Mouse (Mus musculus) kidney, adult 2 months (tissue): Measurements from ENCODE around the gene Ulk4. TPM values are rescaled to one million over a fixed set of nuclear protein-coding genes. Genes with fewer than 3 reads are reported as not detected.

Experiments used
- DNase-seq: peaks from one replicate; pipeline ENCODE4 v3.0.0; 2021
- H3K27ac ChIP-seq: fragments of 200-500 bp; 2 replicates; pipeline ENCODE4 v1.5.1; 2012; ENCODE audit warnings: low read depth, low read length, control low read depth, inconsistent platforms; ENCODE audit not compliant: insufficient read depth
- H3K27me3 ChIP-seq: fragments of 200-500 bp; replicated peaks from 2 replicates; pipeline ENCODE4 v1.6.1; 2012; ENCODE audit warnings: mild to moderate bottlenecking, moderate library complexity, low read length, inconsistent platforms; ENCODE audit not compliant: control insufficient read depth, insufficient read depth
- H3K36me3 ChIP-seq: fragments of 200-500 bp; 2 replicates; pipeline ENCODE4 v1.6.1; 2012; ENCODE audit warnings: mild to moderate bottlenecking, moderate library complexity, low read length, inconsistent platforms; ENCODE audit not compliant: control insufficient read depth, insufficient read depth
- H3K4me1 ChIP-seq: fragments of 200-500 bp; 2 replicates; pipeline ENCODE4 v1.6.1; 2011; ENCODE audit warnings: low read length; ENCODE audit not compliant: control insufficient read depth, insufficient read depth
- H3K4me3 ChIP-seq: fragments of 200-500 bp; 2 replicates; pipeline ENCODE4 v1.5.1; 2011; ENCODE audit warnings: mild to moderate bottlenecking, low read depth, low read length, control low read depth; ENCODE audit not compliant: insufficient read depth
- CTCF ChIP-seq: fragments of 200-500 bp; conservative IDR thresholded peaks from 2 replicates; pipeline ENCODE4 v1.5.1; 2011; ENCODE audit warnings: low read depth, mild to moderate bottlenecking, control low read depth, low read length, moderate library complexity, mixed read lengths; ENCODE audit not compliant: insufficient read depth, insufficient read length
- POLR2A ChIP-seq: fragments of 200-500 bp; IDR thresholded peaks from one replicate; pipeline ENCODE4 v1.6.1; 2011; ENCODE audit warnings: low read depth, low read length, control low read depth
- WGBS: fragments of 180-500 bp; shearing (Covaris S2); methylation state at CpG from one replicate; pipeline ENCODE4 v1.1.7; 2018; 5-methylcytosine and 5-hydroxymethylcytosine counted together
- polyA plus RNA-seq: library from polyadenylated mRNA; depleted of rRNA; stranded (reverse); fragments of >200 nt; gene quantifications from 2 replicates; pipeline ENCODE4 v1.2.3, GENCODE M21; 2012

The Ulk4 gene
- polyA plus RNA-seq, 1 experiment: 1.9 TPM

- 98% methylated on average over 3 of the region's 3 CpGs for WGBS
These were observed 290.7 kb downstream of the Ulk4 start for GRCm38 (mm10) chr9:120986255-120986654.

GRCm38 (mm10) chr9:120985524-120985923 is 291.5 kb downstream of the Ulk4 start:
- no peak for TF ChIP-seq POLR2A
- no peak for TF ChIP-seq CTCF
- WGBS: 68% methylated on average over 5 of the region's 5 CpGs
- DNase-seq: peak; percentile 67

More at GRCm38 (mm10) chr9:120986255-120986654, 290.7 kb downstream of the Ulk4 start:
- TF ChIP-seq POLR2A (no peak), CTCF (no peak)
- H3K27me3 ChIP-seq: no peaks in the 10 kb centered on the region
- H3K36me3 ChIP-seq: no peaks in the 10 kb centered on the region
- no peak for DNase-seq
- H3K27ac ChIP-seq: peak overlapping the region; percentile 27; the same call in 1 of the 2 replicates
- H3K4me1 ChIP-seq: peaks cover 8% of the 10 kb centered on the region; the same call in 1 of the 2 replicates
- no peak overlapping the region for H3K4me3 ChIP-seq

GRCm38 (mm10) chr9:120985009-120985408 is 292.0 kb downstream of the Ulk4 start:
- H3K4me3 ChIP-seq: no peak overlapping the region
- no peaks in the 10 kb centered on the region for H3K36me3 ChIP-seq
- peaks cover 8% of the 10 kb centered on the region; the same call in 1 of the 2 replicates for H3K4me1 ChIP-seq
- peak overlapping the region; percentile 71 for H3K27ac ChIP-seq
- 83% methylated on average over 5 of the region's 5 CpGs for WGBS
- peak; percentile 68 for DNase-seq
- TF ChIP-seq POLR2A (no peak), CTCF (no peak)
- H3K27me3 ChIP-seq: no peaks in the 10 kb centered on the region

More at GRCm38 (mm10) chr9:120985524-120985923, 291.5 kb downstream of the Ulk4 start:
- Histone ChIP-seq H3K27ac (peak overlapping the region; percentile 71), H3K4me1 (peaks cover 8% of the 10 kb centered on the region; the same call in 1 of the 2 replicates), H3K36me3 (no peaks in the 10 kb centered on the region), H3K4me3 (no peak overlapping the region), H3K27me3 (no peaks in the 10 kb centered on the region)

- WGBS: 69% methylated on average over 5 of the region's 5 CpGs
- H3K27ac ChIP-seq: no peak overlapping the region
- H3K4me3 ChIP-seq: no peak overlapping the region
- TF ChIP-seq CTCF (no peak), POLR2A (no peak)
- H3K36me3 ChIP-seq: no peaks in the 10 kb centered on the region
- no peak for DNase-seq
- peaks cover 8% of the 10 kb centered on the region; the same call in 1 of the 2 replicates for H3K4me1 ChIP-seq
- H3K27me3 ChIP-seq: no peaks in the 10 kb centered on the region
These were observed 292.5 kb downstream of the Ulk4 start for GRCm38 (mm10) chr9:120984509-120984908.

GRCm38 (mm10) chr9:120983849-120984248 is 293.1 kb downstream of the Ulk4 start:
- DNase-seq: no peak
- Histone ChIP-seq H3K4me1 (peaks cover 8% of the 10 kb centered on the region; the same call in 1 of the 2 replicates), H3K27ac (no peak overlapping the region), H3K4me3 (no peak overlapping the region), H3K27me3 (no peaks in the 10 kb centered on the region), H3K36me3 (no peaks in the 10 kb centered on the region)
- TF ChIP-seq CTCF (no peak), POLR2A (no peak)
- WGBS: 93% methylated on average over 8 of the region's 8 CpGs

GRCm38 (mm10) chr9:120981777-120982176 is 295.2 kb downstream of the Ulk4 start:
- WGBS: 87% methylated on average over 7 of the region's 7 CpGs
- H3K36me3 ChIP-seq: no peaks in the 10 kb centered on the region
- H3K4me3 ChIP-seq: no peak overlapping the region
- peaks cover 8% of the 10 kb centered on the region; the same call in 1 of the 2 replicates for H3K4me1 ChIP-seq
- no peak for DNase-seq
- no peak overlapping the region for H3K27ac ChIP-seq
- TF ChIP-seq CTCF (no peak), POLR2A (no peak)
- H3K27me3 ChIP-seq: no peaks in the 10 kb centered on the region

GRCm38 (mm10) chr9:120976856-120977255 is 300.1 kb downstream of the Ulk4 start:
- TF ChIP-seq POLR2A: no peak
- no peak for TF ChIP-seq CTCF
- DNase-seq: no peak
- peaks cover 8% of the 10 kb centered on the region; the same call in 1 of the 2 replicates for H3K4me1 ChIP-seq
- H3K4me3 ChIP-seq: no peak overlapping the region
- 91% methylated on average over 4 of the region's 4 CpGs for WGBS
- no peaks in the 10 kb centered on the region for H3K27me3 ChIP-seq
- H3K36me3 ChIP-seq: no peaks in the 10 kb centered on the region
- no peak overlapping the region for H3K27ac ChIP-seq

- DNase-seq: peak; percentile 75
- Histone ChIP-seq H3K27ac (0 out of 2 replicates have a peak overlapping the region, but pooled peaks have one; percentile 24), H3K27me3 (no peaks in the 10 kb centered on the region), H3K4me1 (peaks cover 8% of the 10 kb centered on the region; the same call in 1 of the 2 replicates), H3K36me3 (no peaks in the 10 kb centered on the region), H3K4me3 (no peak overlapping the region)
- TF ChIP-seq POLR2A: no peak
- no peak for TF ChIP-seq CTCF
- 23% methylated on average over 5 of the region's 5 CpGs for WGBS
These were observed 300.8 kb downstream of the Ulk4 start for GRCm38 (mm10) chr9:120976158-120976557.
